In genomic region chr17:24413557-24414211, GRCm38 (mm10) we compare ENCODE assay signal across 8 mouse cellular contexts. TPM values are rescaled to one million over a fixed set of nuclear protein-coding genes. Genes with fewer than 3 reads are reported as not detected.
DNase-seq lines count a peak whose midpoint lies in the region; ATAC-seq lines count a peak whose summit lies in the region.

No protein-coding gene starts in this region.

- DNase-seq in lung, adult 18-20 months = peak; percentile 26 to 33
- no peak for DNase-seq in lung, postnatal 25 days (ENCODE audit: low spot score)
- DNase-seq in induced T-regulatory cell, adult 2 months (ENCODE audit: low read depth) = peak; percentile 78
- peak; percentile 20 for DNase-seq in lung, postnatal 14 days
- no peak for DNase-seq in left cerebral cortex, adult 18-20 months (ENCODE audit: low spot score in 2 of 2)
- no peak for DNase-seq in gastrocnemius, adult 8-10 months (ENCODE audit: low spot score in 2 of 2)

- H3K4me1 ChIP-seq in embryonic facial prominence, embryonic 13.5 days = peaks cover 33% of the 10 kb centered on the region
- H3K4me1 ChIP-seq in stomach, embryonic 15.5 days = peaks cover 17% of the 10 kb centered on the region

- no peaks in the 10 kb centered on the region for H3K9me3 ChIP-seq in embryonic facial prominence, embryonic 13.5 days
- H3K9me3 ChIP-seq in stomach, embryonic 15.5 days = no peaks in the 10 kb centered on the region

- H3K27me3 ChIP-seq in embryonic facial prominence, embryonic 13.5 days = no peaks in the 10 kb centered on the region
- H3K27me3 ChIP-seq in stomach, embryonic 15.5 days (replicated peaks) = no peaks in the 10 kb centered on the region

- peaks cover 44% of the 10 kb centered on the region for H3K36me3 ChIP-seq in embryonic facial prominence, embryonic 13.5 days
- peaks cover 16% of the 10 kb centered on the region for H3K36me3 ChIP-seq in stomach, embryonic 15.5 days

- peak overlapping the region; percentile 94 for H3K27ac ChIP-seq in embryonic facial prominence, embryonic 13.5 days
- H3K27ac ChIP-seq in stomach, embryonic 15.5 days = peak overlapping the region; percentile 95

- H3K4me2 ChIP-seq in embryonic facial prominence, embryonic 13.5 days = peak overlapping the region; percentile 78
- H3K4me2 ChIP-seq in stomach, embryonic 15.5 days = peak overlapping the region; percentile 63

- H3K9ac ChIP-seq in embryonic facial prominence, embryonic 13.5 days = peak overlapping the region; percentile 76
- peak overlapping the region; percentile 61; the same call in 1 of the 2 replicates for H3K9ac ChIP-seq in stomach, embryonic 15.5 days

- H3K4me3 ChIP-seq in embryonic facial prominence, embryonic 13.5 days = peak overlapping the region; percentile 88
- H3K4me3 ChIP-seq in stomach, embryonic 15.5 days (replicated peaks) = peak overlapping the region; percentile 79

- WGBS in embryonic facial prominence, embryonic 13.5 days = 33% methylated on average over 22 of the region's 22 CpGs
- WGBS in stomach, embryonic 15.5 days = 27% methylated on average over 22 of the region's 22 CpGs

- ATAC-seq in embryonic facial prominence, embryonic 13.5 days (ENCODE audit: insufficient number of reproducible peaks, insufficient read depth, low FRiP score, low TSS enrichment, low read depth) = no peak
- peak; percentile 15; the same call in 1 of the 2 replicates for ATAC-seq in stomach, embryonic 15.5 days (ENCODE audit: insufficient read depth, low FRiP score, low read depth)

RNA-seq across cellular contexts. Expression of gene Rnps1, which starts 0.7 kb away (rescaled TPM):
- polyA plus RNA-seq in embryonic facial prominence, embryonic 13.5 days (2015; fragmentation: Nextera tagmentation; extraction: Ambion mirVana) = 296 and 317 TPM in 2 replicates
- 230 and 250 TPM in 2 replicates for polyA plus RNA-seq in stomach, embryonic 15.5 days (2015; fragmentation: Nextera tagmentation; extraction: Ambion mirVana)
- total RNA-seq in left cerebral cortex, adult 18-20 months (2021) = 100 to 1,000 TPM; 129 to 133 TPM
- total RNA-seq in gastrocnemius, adult 8-10 months (2022) = 10 to 100 TPM; 51.0 to 54.1 (median 52.4) TPM

RNA-seq across cellular contexts. Expression of gene Eci1, which starts 12.8 kb away (rescaled TPM):
- polyA plus RNA-seq in embryonic facial prominence, embryonic 13.5 days (2015; fragmentation: Nextera tagmentation; extraction: Ambion mirVana) = 70.6 and 78.0 TPM in 2 replicates
- polyA plus RNA-seq in stomach, embryonic 15.5 days (2015; fragmentation: Nextera tagmentation; extraction: Ambion mirVana) = 137 and 157 TPM in 2 replicates
- 10 to 100 TPM; 28.0 to 28.7 TPM for total RNA-seq in left cerebral cortex, adult 18-20 months (2021)
- 100 to 1,000 TPM; 133 to 159 (median 146) TPM for total RNA-seq in gastrocnemius, adult 8-10 months (2022)

RNA-seq across cellular contexts. Expression of gene Dnase1l2, which starts 29.2 kb away (rescaled TPM):
- polyA plus RNA-seq in embryonic facial prominence, embryonic 13.5 days (2015; fragmentation: Nextera tagmentation; extraction: Ambion mirVana) = 3.5 and 5.5 TPM in 2 replicates
- 2.7 and 4.6 TPM in 2 replicates for polyA plus RNA-seq in stomach, embryonic 15.5 days (2015; fragmentation: Nextera tagmentation; extraction: Ambion mirVana)
- total RNA-seq in left cerebral cortex, adult 18-20 months (2021) = 10 to 100 TPM; 10.0 to 10.1 TPM
- 1 to 10 TPM in 1 of 4 experiments, under 1 TPM in 3; 0.15 to 1.0 (median 0.79) TPM for total RNA-seq in gastrocnemius, adult 8-10 months (2022)

RNA-seq across cellular contexts. Expression of gene E4f1, which starts 56.4 kb away (rescaled TPM):
- polyA plus RNA-seq in embryonic facial prominence, embryonic 13.5 days (2015; fragmentation: Nextera tagmentation; extraction: Ambion mirVana) = 44.4 and 46.4 TPM in 2 replicates
- 30.8 and 33.7 TPM in 2 replicates for polyA plus RNA-seq in stomach, embryonic 15.5 days (2015; fragmentation: Nextera tagmentation; extraction: Ambion mirVana)
- total RNA-seq in left cerebral cortex, adult 18-20 months (2021) = 10 to 100 TPM; 32.5 to 34.3 TPM
- 10 to 100 TPM; 13.6 to 14.6 (median 14.2) TPM for total RNA-seq in gastrocnemius, adult 8-10 months (2022)

RNA-seq across cellular contexts. Expression of gene Pgp, which starts 56.5 kb away (rescaled TPM):
- polyA plus RNA-seq in embryonic facial prominence, embryonic 13.5 days (2015; fragmentation: Nextera tagmentation; extraction: Ambion mirVana) = 47.4 and 48.7 TPM in 2 replicates
- polyA plus RNA-seq in stomach, embryonic 15.5 days (2015; fragmentation: Nextera tagmentation; extraction: Ambion mirVana) = 64.6 and 65.3 TPM in 2 replicates
- 10 to 100 TPM; 69.6 to 70.1 TPM for total RNA-seq in left cerebral cortex, adult 18-20 months (2021)
- total RNA-seq in gastrocnemius, adult 8-10 months (2022) = 10 to 100 TPM; 55.1 to 60.3 (median 60.2) TPM

Comparison
In these comparisons a context has a peak if more than half of its experiments do, and no peak if none do; other contexts are left out.
1. DNase-seq: peak in lung, adult 18-20 months (2 of 2), induced T-regulatory cell, adult 2 months (single experiment) and lung, postnatal 14 days (single experiment); none in lung, postnatal 25 days (single experiment), left cerebral cortex, adult 18-20 months (0 of 2) and gastrocnemius, adult 8-10 months (0 of 2).
2. RNA of gene Eci1, which starts 12.8 kb away (total RNA-seq): 133 to 159 TPM in gastrocnemius, adult 8-10 months; 28.0 to 28.7 TPM in left cerebral cortex, adult 18-20 months; every median in the first group is over 4 times any median in the second.
3. RNA of gene Dnase1l2, which starts 29.2 kb away (total RNA-seq): 10.0 to 10.1 TPM in left cerebral cortex, adult 18-20 months; 0.15 to 1.0 TPM in gastrocnemius, adult 8-10 months; every median in the first group is over 4 times any median in the second.